Mouse (Mus musculus): ENCODE measurements around the gene Plekha7. TPM values are rescaled to one million over a fixed set of nuclear protein-coding genes. Genes with fewer than 3 reads are reported as not detected.

The Plekha7 gene
- polyA plus RNA-seq, 1 experiment, result 13.5 TPM

DNA sequence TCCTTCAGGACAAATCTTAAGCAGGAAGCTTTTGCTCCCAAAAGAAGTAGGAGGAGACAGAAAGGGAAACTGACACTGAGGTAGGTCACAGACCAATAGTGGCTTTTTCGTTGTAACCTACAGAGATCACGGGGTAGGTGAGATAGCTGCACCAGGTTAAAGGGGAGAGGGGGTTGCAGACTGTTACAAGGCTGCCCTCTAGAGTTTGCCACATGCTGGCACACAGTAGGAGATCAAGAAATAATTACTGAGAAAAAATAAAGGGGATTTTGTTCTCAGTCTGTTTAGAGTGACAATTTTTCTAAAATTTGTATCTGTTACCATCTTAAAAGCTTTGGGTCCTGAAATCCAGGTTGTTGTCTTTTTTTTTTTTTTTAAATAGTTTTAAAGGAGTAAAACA, 109.3 kb downstream of the Plekha7 start:
- 58% methylated on average over 2 of the region's 2 CpGs for WGBS
- TF ChIP-seq POLR2A (IDR thresholded peaks at IDR 0.05; ENCODE audit: borderline replicate concordance, insufficient read depth, low read length), result no peak

GRCm38 (mm10) chr7:116198407-116198806, 109.8 kb downstream of the Plekha7 start:
- Histone ChIP-seq H3K27me3 (ENCODE audit: control insufficient read depth, insufficient read depth, low read length) (no peaks in the 10 kb centered on the region), H3K4me1 (ENCODE audit: control insufficient read depth, insufficient read depth, low read length) (no peaks in the 10 kb centered on the region), H3K4me3 (replicated peaks; ENCODE audit: insufficient read depth, low read depth, low read length) (no peak overlapping the region), H3K27ac (ENCODE audit: insufficient read depth, low read length) (no peak overlapping the region)
- WGBS, result 46% methylated on average over 7 of the region's 7 CpGs
- TF ChIP-seq POLR2A (IDR thresholded peaks at IDR 0.05; ENCODE audit: borderline replicate concordance, insufficient read depth, low read length), result no peak
- no peak for TF ChIP-seq CTCF (IDR thresholded peaks at IDR 0.05; ENCODE audit: borderline replicate concordance, insufficient read depth, low read depth, low read length)
- no peak for DNase-seq

More for the DNA sequence above, 109.3 kb downstream of the Plekha7 start:
- no peak for DNase-seq
- no peaks in the 10 kb centered on the region for H3K4me1 ChIP-seq (ENCODE audit: control insufficient read depth, insufficient read depth, low read length)
- H3K4me3 ChIP-seq (replicated peaks; ENCODE audit: insufficient read depth, low read depth, low read length), result no peak overlapping the region
- H3K27ac ChIP-seq (ENCODE audit: insufficient read depth, low read length), result no peak overlapping the region
- H3K27me3 ChIP-seq (ENCODE audit: control insufficient read depth, insufficient read depth, low read length), result no peaks in the 10 kb centered on the region

DNA sequence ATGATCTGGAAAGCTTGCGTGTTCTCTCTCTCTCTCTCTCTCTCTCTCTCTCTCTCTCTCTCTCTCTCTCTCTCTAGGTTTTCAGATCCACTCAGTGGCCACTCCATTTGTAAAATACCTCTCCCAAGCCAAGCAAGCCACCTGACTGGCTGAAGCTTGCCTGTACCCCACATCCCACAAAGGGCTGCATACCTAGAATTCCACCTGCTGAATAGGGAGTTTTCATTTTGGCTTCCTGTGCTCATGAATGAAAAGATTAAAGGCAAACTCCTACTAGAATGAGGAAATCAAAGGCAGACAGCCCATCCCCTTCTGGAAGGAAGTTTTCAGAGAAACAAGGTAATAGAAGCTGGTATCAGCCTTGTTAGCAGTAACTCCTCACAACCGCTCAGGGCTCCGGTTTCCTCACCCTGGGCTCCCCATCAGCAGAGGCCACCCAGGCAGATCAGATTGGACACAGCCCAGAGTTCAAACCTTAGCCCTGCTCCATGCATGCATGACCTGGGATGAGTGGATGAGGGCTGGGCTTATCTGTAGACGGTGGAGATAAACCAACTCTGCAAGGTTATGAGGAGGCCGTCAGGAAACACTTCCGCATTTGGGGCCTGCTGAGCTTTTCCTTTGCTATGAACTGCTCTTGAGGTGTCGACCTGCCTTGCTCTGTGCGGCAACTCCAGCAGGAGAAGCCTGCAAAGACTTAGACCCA, 111.0 kb downstream of the Plekha7 start:
- Histone ChIP-seq H3K4me1 (ENCODE audit: control insufficient read depth, insufficient read depth, low read length) (no peaks in the 10 kb centered on the region), H3K27ac (ENCODE audit: insufficient read depth, low read length) (no peak overlapping the region), H3K4me3 (replicated peaks; ENCODE audit: insufficient read depth, low read depth, low read length) (no peak overlapping the region), H3K27me3 (ENCODE audit: control insufficient read depth, insufficient read depth, low read length) (no peaks in the 10 kb centered on the region)
- no peak for DNase-seq
- TF ChIP-seq CTCF (IDR thresholded peaks at IDR 0.05; ENCODE audit: borderline replicate concordance, insufficient read depth, low read depth, low read length) (no peak), POLR2A (IDR thresholded peaks at IDR 0.05; ENCODE audit: borderline replicate concordance, insufficient read depth, low read length) (no peak)
- 82% methylated on average over 8 of the region's 8 CpGs for WGBS

GRCm38 (mm10) chr7:116194996-116195395, 113.2 kb downstream of the Plekha7 start:
- WGBS, result 91% methylated on average over 7 of the region's 7 CpGs
- DNase-seq, result no peak
- TF ChIP-seq POLR2A (IDR thresholded peaks at IDR 0.05; ENCODE audit: borderline replicate concordance, insufficient read depth, low read length), result no peak
- no peak for TF ChIP-seq CTCF (IDR thresholded peaks at IDR 0.05; ENCODE audit: borderline replicate concordance, insufficient read depth, low read depth, low read length)
- H3K4me3 ChIP-seq (replicated peaks; ENCODE audit: insufficient read depth, low read depth, low read length), result no peak overlapping the region
- H3K27me3 ChIP-seq (ENCODE audit: control insufficient read depth, insufficient read depth, low read length), result no peaks in the 10 kb centered on the region
- H3K4me1 ChIP-seq (ENCODE audit: control insufficient read depth, insufficient read depth, low read length), result no peaks in the 10 kb centered on the region
- no peak overlapping the region for H3K27ac ChIP-seq (ENCODE audit: insufficient read depth, low read length)

DNA sequence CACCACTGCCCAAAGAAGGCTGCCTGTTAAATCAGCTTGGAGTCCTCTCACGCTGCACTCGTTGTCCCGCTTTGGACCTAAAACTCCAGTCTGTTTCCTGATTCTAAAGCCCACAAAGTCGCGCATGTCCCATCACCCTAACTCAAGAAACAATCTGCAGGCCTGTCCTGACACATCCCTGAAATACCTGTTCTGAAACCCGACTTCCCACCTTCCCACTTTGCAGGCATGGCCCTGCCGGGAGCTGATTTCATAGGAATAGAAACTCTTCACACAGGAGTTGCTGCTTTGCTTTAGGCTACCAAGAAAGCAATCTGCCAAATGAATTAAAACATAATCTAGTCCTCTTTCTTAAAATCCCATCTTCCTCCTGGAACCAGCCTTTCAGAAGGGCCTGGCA, 115.2 kb downstream of the Plekha7 start:
- H3K27me3 ChIP-seq (ENCODE audit: control insufficient read depth, insufficient read depth, low read length), result no peaks in the 10 kb centered on the region
- H3K4me1 ChIP-seq (ENCODE audit: control insufficient read depth, insufficient read depth, low read length), result no peaks in the 10 kb centered on the region
- TF ChIP-seq CTCF (IDR thresholded peaks at IDR 0.05; ENCODE audit: borderline replicate concordance, insufficient read depth, low read depth, low read length) (no peak), POLR2A (IDR thresholded peaks at IDR 0.05; ENCODE audit: borderline replicate concordance, insufficient read depth, low read length) (no peak)
- H3K27ac ChIP-seq (ENCODE audit: insufficient read depth, low read length), result no peak overlapping the region
- H3K4me3 ChIP-seq (replicated peaks; ENCODE audit: insufficient read depth, low read depth, low read length), result no peak overlapping the region
- DNase-seq, result no peak
- 93% methylated on average over 7 of the region's 7 CpGs for WGBS

- H3K27me3 ChIP-seq (ENCODE audit: control insufficient read depth, insufficient read depth, low read length), result no peaks in the 10 kb centered on the region
- no peak for DNase-seq
- H3K4me1 ChIP-seq (ENCODE audit: control insufficient read depth, insufficient read depth, low read length), result no peaks in the 10 kb centered on the region
- no peak overlapping the region for H3K27ac ChIP-seq (ENCODE audit: insufficient read depth, low read length)
- WGBS, result 68% methylated on average over 4 of the region's 4 CpGs
- TF ChIP-seq CTCF (IDR thresholded peaks at IDR 0.05; ENCODE audit: borderline replicate concordance, insufficient read depth, low read depth, low read length), result no peak
- TF ChIP-seq POLR2A (IDR thresholded peaks at IDR 0.05; ENCODE audit: borderline replicate concordance, insufficient read depth, low read length), result no peak
- no peak overlapping the region for H3K4me3 ChIP-seq (replicated peaks; ENCODE audit: insufficient read depth, low read depth, low read length)
Measured at GRCm38 (mm10) chr7:116192096-116192595, 116.0 kb downstream of the Plekha7 start.

GRCm38 (mm10) chr7:116191138-116191537, 117.0 kb downstream of the Plekha7 start:
- TF ChIP-seq POLR2A (IDR thresholded peaks at IDR 0.05; ENCODE audit: borderline replicate concordance, insufficient read depth, low read length) (no peak), CTCF (IDR thresholded peaks at IDR 0.05; ENCODE audit: borderline replicate concordance, insufficient read depth, low read depth, low read length) (no peak)
- WGBS, result 68% methylated on average over 3 of the region's 3 CpGs
- Histone ChIP-seq H3K27me3 (ENCODE audit: control insufficient read depth, insufficient read depth, low read length) (no peaks in the 10 kb centered on the region), H3K27ac (ENCODE audit: insufficient read depth, low read length) (no peak overlapping the region), H3K4me1 (ENCODE audit: control insufficient read depth, insufficient read depth, low read length) (no peaks in the 10 kb centered on the region), H3K4me3 (replicated peaks; ENCODE audit: insufficient read depth, low read depth, low read length) (no peak overlapping the region)
- DNase-seq, result no peak

DNA sequence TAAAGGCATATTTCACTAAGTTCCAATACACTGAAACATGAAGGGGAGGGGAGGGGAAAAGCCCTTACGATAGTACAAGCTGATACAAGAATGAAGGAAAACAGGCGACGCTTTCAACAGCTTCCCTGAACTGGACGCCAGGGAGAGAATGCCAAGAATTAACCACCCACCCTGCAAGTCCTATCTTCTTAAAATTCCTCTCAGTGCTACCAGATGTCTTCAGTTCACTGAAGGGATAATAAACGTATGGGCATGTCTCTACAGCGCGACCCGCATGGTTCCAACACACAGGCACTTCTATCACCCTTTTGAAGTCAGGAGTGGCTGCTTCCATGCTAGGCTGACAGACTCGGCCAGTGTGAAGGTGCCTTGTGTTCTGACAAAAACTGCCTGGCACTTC, 118.5 kb downstream of the Plekha7 start:
- H3K27ac ChIP-seq (ENCODE audit: insufficient read depth, low read length), result no peak overlapping the region
- DNase-seq, result no peak

More for the DNA sequence above, 118.5 kb downstream of the Plekha7 start:
- Histone ChIP-seq H3K27me3 (ENCODE audit: control insufficient read depth, insufficient read depth, low read length) (no peaks in the 10 kb centered on the region), H3K4me3 (replicated peaks; ENCODE audit: insufficient read depth, low read depth, low read length) (no peak overlapping the region), H3K4me1 (ENCODE audit: control insufficient read depth, insufficient read depth, low read length) (no peaks in the 10 kb centered on the region)
- no peak for TF ChIP-seq POLR2A (IDR thresholded peaks at IDR 0.05; ENCODE audit: borderline replicate concordance, insufficient read depth, low read length)
- no peak for TF ChIP-seq CTCF (IDR thresholded peaks at IDR 0.05; ENCODE audit: borderline replicate concordance, insufficient read depth, low read depth, low read length)
- WGBS, result 44% methylated on average over 9 of the region's 9 CpGs
